Mouse (Mus musculus): Measurements from ENCODE around the gene Olfr867.
A peak's percentile ranks its signal among the peaks of the same experiment; 100 is the strongest.

Olfr867 gene

GRCm38 (mm10) chr9:20057462-20057861 lies at the start of gene Olfr867:
Gene Olfr867 (minus strand): TSS chr9:20057562.
- DNase-seq: no peak

GRCm38 (mm10) chr9:20098326-20098725 lies 41.0 kb upstream of the Olfr867 start, which contains the start of gene Olfr868:
Gene Olfr868 (plus strand): TSS chr9:20098626.
- DNase-seq: no peak

GRCm38 (mm10) chr9:20073523-20074177 lies 16.3 kb upstream of the Olfr867 start:
- DNase-seq: peak; percentile 20 to 27

- DNase-seq: peak in 1 of 2 experiments; percentile 1
Measured at GRCm38 (mm10) chr9:20071291-20071690, 13.9 kb upstream of the Olfr867 start.

- peak in 1 of 2 experiments; percentile 2 for DNase-seq
Measured at GRCm38 (mm10) chr9:20070236-20070635, 12.9 kb upstream of the Olfr867 start.

GRCm38 (mm10) chr9:20047964-20048363 lies 9.4 kb downstream of the Olfr867 start:
- no peak for DNase-seq

GRCm38 (mm10) chr9:20027935-20028334 lies 29.4 kb downstream of the Olfr867 start, which contains the start of gene Olfr866:
Gene Olfr866 (minus strand): TSS chr9:20028035.
- DNase-seq: no peak

Measured in kidney, adult 8-10 months (tissue).